Mouse (Mus musculus): Measurements from ENCODE around the gene Eln.

Gene Eln

GRCm38 (mm10) chr5:134684398-134684797 lies 62.7 kb downstream of the Eln start:
- no peak for DNase-seq (ENCODE audit: low spot score)

GRCm38 (mm10) chr5:134683813-134684212 lies 63.3 kb downstream of the Eln start:
- DNase-seq (ENCODE audit: low spot score) = no peak

- DNase-seq (ENCODE audit: low spot score) = no peak
Measured at GRCm38 (mm10) chr5:134680238-134680637, 66.9 kb downstream of the Eln start.

- no peak for DNase-seq (ENCODE audit: low spot score)
Measured at GRCm38 (mm10) chr5:134678827-134679546, 68.1 kb downstream of the Eln start.

- DNase-seq (ENCODE audit: low spot score) = no peak
Measured at GRCm38 (mm10) chr5:134678031-134678430, 69.1 kb downstream of the Eln start.

GRCm38 (mm10) chr5:134677491-134677890 lies 69.6 kb downstream of the Eln start:
- DNase-seq (ENCODE audit: low spot score) = no peak

- DNase-seq (ENCODE audit: low spot score) = peak; percentile 70
Measured at GRCm38 (mm10) chr5:134675956-134676759, 71.0 kb downstream of the Eln start.

- no peak for DNase-seq (ENCODE audit: low spot score)
Measured at GRCm38 (mm10) chr5:134674977-134675376, 72.1 kb downstream of the Eln start.

GRCm38 (mm10) chr5:134672611-134673010 lies 74.5 kb downstream of the Eln start:
- no peak for DNase-seq (ENCODE audit: low spot score)

GRCm38 (mm10) chr5:134672198-134672516 lies 75.0 kb downstream of the Eln start:
- DNase-seq (ENCODE audit: low spot score) = no peak

GRCm38 (mm10) chr5:134671335-134672197 lies 75.6 kb downstream of the Eln start:
- no peak for DNase-seq (ENCODE audit: low spot score)

GRCm38 (mm10) chr5:134669001-134669708 lies 78.0 kb downstream of the Eln start:
- no peak for DNase-seq (ENCODE audit: low spot score)

- DNase-seq (ENCODE audit: low spot score) = no peak
Measured at GRCm38 (mm10) chr5:134668495-134668894, 78.6 kb downstream of the Eln start.

- no peak for DNase-seq (ENCODE audit: low spot score)
Measured at GRCm38 (mm10) chr5:134656708-134657107, 90.4 kb downstream of the Eln start.
